Mouse (Mus musculus) frontal cortex, postnatal 36 days (tissue): ENCODE results near the gene Lsg1.

Source experiments
- DNase-seq, 2 experiments: peaks; one replicate each; pipeline ENCODE4 v3.0.0; 2022; ENCODE audit warnings: low spot score in 2 of 2

The Lsg1 gene

DNA sequence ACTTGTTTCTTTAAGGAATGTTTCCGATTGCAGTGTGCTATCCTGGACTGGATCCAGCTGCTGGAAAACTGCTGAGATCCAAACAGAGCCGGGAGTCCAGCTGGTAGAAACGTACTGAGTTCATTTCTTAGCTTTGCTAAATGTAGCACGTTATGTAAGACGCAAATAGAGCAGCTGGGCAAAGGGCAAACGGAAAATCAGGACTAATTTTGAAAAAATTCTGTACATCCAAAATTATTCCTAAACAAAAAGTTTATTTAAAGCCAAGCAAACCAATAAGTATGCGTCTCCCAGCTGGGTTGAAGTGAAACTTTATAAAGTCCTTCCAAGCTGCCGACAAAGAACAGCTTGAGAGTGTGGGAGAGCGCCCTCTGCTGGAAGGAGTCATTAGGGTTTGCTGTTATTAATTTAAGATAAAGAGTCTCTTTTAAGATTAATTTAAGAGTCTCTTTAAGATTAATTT, 67.0 kb downstream of the Lsg1 start:
- DNase-seq = peak; percentile 73 to 80

DNA sequence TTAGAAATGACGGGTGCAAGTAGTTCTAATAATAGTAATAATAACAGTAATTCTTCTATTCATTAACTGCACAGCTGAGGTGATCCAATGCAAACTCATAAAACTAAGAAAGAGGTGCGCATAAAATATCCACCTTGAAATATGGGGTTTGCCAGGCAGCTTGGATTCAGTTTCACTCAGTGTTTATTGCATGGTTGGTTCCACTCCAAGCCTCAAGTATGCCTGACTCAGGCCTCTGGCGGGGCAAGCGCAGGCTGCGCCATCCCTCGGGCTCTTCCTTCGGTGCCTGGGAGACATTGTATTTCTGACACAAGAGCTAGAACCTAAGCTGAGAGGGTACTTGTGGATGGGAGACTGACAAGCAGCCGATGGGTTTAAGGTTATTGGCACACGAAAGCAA, 68.8 kb downstream of the Lsg1 start:
- no peak for DNase-seq

DNA sequence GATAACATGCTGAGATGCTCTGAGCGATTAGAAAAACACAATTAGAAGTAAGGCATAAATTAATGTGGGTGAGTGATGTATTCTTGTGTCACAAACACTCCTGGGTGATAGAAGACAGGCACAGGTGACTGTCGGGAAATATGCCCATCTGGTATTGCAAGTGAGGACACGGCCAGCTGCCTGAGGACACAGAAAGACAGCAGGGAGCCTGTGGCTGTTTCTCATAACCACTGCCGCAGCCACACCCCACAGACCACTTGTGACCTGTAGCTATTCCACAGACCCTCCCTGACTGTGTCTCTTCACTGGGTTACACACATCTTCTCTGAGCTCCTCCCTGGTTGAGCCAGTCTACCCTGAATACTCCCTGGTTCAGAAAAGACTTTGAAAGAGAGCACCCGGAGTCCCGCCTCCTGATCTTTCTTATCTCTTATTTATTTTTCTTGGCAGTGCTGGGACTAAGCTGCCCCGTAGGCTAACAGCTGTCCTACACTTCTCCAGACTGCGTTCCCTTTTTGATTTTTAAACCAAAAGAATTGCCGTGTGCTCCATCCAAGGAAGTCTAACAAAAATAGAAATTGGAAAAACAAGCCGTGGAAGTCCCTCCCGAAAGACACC, 69.6 kb downstream of the Lsg1 start:
- no peak for DNase-seq

DNA sequence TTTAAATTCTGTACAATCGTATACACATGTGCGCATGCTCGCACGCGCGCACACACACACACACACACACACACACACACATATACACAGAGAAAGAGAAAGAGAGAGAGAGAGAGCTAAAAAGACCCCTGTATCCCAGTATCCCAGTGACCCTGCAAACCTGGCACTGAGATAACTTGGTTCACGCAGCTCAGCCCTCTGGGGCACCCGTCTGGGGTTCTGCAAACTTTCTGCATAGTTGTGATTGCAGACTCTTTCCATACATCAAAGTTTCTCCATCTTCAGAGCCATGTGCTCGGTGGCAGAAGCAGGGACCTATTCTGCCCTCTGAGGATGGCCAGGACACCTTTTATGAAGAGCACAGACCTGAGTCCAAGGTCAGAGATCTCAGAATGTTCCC, 70.4 kb downstream of the Lsg1 start:
- DNase-seq = no peak

DNA sequence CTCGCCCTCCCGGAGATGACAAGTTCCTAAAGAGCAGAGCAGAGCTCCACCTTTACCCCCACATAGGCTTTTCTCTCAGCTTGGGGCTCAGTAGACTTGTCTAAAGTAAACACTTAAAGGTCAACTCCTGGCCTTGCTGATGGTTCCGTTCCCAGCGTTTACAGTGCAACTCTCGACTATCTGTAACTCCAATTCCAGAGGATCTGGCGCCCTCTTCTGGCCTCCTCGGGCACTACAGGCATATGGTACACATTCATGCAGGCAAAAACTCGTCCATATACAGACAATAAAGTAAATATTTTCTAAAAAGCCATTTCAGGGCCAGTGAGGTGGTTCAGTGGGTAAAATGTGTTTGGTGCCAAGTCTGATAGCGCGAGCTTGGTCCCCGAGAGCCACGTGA, 72.0 kb downstream of the Lsg1 start:
- DNase-seq = no peak

DNA sequence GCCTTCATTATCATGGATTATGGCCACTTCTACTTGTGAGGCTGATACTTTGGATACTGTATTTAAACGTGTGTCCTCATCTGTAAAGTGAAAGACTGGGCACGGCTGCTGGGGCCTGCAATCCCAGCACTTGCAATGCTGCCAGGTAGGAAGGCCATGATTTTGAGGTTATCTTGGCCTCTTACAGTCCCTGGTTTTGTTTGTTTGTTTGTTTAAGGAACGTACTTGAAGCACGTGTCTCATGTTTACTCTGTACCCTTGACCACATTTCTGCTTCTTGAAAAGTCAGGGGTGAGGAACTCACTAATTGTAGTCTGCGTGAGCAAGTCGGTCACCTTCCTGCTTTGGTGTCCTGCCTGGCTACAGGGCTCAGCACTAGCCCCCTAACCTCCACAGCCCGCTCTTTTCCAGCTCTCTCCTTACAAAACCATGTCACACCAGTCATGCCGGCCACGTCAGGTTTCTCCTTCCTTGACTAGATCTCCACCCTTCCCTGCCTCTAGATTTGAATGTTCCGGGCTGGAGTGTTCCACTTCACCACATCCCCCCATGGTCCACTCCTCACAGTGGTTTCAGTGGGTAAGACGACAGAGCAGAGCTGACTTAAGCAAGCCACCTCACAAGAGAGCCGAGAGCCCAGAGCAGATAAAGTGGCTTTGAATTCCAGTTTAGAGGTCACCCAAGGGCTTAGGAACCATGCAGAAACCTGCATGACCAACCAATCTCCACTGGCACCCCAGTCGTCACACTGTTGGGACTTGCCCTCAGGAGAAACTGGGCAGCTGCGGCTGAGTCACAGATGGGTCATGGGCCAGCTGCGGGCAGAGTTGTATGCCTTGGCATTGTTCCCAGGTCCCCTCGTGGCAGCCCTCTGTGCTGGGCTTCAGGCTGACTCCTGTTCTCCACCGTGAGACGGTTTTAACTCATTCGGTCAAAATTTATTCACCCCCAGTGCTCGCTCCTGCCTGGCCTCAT, 74.1 kb downstream of the Lsg1 start:
- peak; percentile 30 to 45 for DNase-seq

DNA sequence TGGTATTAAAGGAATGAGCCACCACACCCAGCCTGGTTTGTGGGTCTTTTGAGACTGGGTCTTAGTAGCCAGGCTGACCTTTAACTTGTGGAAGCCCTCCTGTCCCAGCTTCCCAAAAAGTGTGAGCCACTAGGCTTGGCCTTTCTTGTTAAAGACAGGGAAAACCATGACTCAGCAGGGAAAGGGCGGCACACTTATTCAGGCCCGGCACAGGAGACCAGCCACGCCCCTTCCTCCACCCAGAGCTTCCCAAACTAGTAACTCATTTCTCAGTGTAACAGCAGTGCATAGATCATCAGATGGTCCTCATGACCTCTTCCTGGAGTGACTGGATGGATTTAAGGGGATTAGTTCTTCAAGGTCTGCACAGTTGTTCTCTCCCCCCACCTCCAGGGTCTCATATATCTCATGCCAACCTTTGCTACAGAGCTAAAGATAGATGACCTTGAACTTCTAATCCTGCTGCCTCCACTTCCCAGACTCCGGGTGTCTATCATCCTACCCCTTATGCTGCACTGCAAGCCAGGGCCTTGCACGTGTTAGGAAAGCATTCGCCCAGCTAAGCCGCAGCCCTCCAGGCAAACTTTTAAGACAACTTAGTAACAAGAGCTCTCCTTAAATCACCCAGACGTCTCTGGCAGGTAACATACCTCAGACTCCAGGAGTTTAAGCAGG, 74.9 kb downstream of the Lsg1 start:
- no peak for DNase-seq

DNA sequence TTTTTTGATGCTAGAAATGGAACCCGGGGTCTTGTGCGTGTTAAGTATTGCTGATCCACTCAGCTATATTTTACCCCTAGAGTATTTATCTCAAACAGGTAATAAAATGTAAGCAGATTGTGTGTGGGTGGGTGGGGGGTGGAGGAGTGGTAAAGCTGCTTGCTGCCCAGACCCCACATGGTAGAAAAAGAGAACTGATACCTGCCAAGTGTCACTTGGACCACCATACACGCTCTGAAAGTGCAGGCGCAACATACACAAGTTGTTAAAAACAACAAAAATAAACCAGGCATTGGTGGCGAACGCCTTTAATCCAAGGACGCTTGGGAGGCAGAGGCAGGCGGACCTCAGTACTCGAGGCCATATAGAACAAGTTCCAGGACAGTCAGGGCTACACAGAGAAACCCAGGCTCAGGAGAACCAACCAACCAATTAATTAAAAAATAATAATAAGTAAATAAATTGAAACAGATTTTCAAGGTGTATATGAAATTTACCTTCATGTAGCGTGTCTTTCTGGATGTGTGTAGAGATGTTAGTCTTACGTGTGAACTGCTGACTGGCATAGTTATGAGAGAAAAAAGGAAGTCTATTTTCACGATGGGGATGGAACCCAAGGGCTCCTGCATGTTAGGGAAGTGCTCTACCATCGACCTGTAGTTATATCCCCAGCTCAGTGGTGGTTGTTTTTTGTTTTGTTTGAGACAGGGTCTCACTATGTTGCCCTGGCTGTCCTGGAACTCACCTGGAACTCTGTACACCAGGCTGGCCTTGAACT, 75.6 kb downstream of the Lsg1 start:
- DNase-seq = no peak

DNA sequence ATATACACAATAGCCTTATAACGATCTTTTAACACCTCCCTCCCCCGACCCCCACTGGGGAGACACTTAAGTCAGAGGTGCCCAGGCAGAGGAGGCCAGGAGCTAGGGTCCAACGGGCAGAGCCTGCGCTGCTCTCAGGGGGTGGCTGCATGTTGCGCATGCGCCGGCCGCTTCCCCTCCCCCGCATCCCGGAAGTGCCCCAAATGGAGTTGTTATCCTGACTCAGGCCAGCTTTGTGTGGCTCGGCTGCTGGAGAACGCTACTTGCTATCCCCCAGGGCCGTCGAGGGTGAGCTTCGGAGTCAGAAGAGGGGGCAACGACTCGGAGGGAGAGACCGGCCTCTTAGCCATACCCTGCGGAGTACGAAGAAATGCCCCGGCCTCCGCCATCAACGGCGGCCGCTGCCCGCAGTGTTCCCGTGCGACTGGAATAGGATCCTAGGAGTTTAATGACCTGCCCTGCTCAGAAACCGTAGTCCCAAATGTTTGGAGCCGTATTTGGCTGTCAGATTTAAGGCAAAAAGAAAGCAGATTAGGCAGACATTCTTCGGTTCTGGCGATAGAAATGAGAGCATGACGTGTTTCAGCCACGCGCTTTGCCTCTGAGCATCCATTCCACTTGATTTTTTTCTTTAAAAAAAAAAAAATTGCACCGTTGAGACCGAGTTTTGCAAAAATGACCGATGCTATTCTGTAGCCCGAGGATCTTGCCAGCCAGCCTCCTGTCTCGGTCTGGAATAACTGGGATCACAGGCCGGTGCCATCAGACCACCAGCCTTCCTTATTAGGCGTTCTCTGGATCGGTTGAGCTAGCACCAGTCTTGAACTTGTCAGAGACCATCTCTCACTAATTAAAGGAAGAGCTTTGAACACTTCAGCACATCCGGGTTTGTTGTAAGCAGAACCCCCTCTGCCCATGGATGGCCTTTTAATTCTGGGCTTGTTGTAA, 76.6 kb downstream of the Lsg1 start:
- DNase-seq = peak; percentile 82 to 87
